Mouse (Mus musculus): ENCODE results near the gene L3mbtl1. TPM values are rescaled to one million over a fixed set of nuclear protein-coding genes. Genes with fewer than 3 reads are reported as not detected.
"Not testable (repeated sequence)": the region's sequence is repeated elsewhere in the genome, so short reads cannot be mapped to it uniquely, and the experiment has no call there.

The L3mbtl1 gene
- total RNA-seq (2021), result 0.34 and 0.74 TPM in 2 replicates
- long read RNA-seq, experiment 1, result 0 reads
- long read RNA-seq, experiment 2, result 0 reads

DNA sequence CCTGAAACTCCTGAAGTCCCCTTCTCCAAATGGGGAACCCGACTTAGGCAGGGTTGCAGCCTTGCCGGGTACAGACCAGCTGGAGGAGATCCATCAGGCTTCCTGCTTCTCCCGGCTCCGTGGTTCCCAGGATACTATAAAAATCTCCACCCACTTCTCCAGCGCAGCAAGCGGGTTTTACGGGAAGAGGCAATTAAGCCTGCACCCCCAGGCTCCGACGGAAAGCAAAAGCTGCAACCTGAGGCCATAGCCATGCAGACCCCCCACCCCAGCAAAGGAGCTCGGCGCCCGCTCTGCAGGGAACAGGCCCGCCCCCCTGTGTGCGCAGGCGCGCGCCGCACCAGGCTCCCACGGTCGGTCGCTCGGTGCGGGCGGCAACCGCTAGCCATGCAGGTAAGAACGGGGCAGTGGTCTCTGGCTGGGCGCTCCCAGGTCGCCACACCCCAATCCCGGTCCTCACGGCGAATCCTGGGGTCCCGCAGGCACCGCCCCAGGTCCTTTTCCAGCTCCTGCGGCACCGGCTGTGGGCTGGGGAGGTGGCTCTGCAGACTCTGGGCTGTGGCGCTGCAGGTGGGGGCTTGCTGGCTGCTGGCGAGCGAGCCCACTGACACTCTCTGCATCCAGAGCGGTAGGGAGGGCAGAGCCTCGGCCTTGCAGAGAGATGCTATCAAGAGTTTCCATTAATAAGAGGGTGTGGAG is at the start of gene L3mbtl1:
Gene L3mbtl1 (plus strand): TSS at position 325 of the 699 bp plus-strand sequence.
- peak; percentile 66 for DNase-seq

DNA sequence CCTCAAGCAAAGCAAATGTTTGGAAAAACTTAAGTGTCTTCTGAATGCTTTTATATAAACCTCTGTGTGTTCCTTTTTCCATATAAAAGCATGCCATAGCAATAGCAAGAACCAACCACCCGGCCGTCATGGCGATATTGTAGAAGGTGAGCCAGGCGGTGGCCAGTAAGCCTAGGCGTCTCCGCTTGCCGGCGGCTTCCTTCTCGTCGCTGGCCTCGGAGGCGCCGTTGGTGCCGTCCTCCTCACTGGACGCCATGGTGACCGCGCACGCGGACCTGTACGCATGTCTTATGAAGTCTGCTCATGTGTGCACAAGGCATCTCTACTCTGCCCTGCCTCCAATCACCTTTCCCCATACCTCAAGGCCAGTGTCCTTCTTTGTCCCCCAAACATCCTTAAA is 44.0 kb upstream of the L3mbtl1 start:
- not testable (repeated sequence) for DNase-seq

DNA sequence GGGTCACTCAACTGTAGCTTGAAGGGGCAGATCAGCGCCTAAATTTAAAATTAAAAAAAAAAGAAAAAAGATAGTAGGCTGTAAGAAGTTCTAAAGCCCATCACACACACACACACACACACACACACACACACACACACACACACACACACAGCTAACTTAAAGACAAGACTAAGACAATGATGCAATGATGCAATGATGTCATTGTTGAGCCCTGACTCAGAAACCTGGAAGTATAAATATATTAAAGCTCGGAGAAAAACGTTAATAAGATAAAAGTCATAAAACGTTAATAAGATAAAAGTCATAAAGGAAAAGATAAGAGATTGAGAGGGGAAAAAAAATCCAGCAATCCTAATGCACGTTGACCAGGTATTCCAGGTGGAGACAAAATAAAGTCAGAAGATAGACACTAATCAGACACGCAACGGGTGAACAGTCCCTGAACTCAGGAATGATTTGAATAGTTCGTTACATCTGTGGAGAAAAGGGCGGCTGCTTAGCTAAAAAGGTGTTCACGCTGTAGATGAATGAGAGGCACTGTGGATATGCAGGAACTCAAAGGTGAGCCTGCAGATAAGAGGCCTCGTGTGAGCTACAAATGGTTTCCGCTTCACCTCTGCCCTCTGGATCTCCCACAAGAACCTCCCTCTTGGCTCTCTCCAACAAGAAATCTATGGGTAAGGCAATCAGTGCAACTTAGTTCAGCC is 43.2 kb upstream of the L3mbtl1 start:
- DNase-seq, result no peak

DNA sequence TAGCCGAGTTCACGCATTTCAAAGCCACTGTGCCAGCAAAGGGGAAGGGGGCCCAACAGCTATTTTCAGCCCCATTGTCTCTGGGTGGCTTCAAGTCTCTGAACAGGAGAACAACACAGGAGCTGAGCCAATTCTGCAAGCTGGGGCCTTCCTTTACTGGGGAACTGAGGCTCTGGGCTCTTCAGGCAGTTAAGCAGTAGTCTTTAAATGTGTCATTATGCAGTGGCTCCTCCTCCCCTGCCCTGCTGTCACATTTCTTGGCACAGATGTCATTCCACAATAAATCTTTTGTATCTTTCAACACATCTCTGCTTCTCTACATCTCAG is 42.7 kb upstream of the L3mbtl1 start:
- no peak for DNase-seq

DNA sequence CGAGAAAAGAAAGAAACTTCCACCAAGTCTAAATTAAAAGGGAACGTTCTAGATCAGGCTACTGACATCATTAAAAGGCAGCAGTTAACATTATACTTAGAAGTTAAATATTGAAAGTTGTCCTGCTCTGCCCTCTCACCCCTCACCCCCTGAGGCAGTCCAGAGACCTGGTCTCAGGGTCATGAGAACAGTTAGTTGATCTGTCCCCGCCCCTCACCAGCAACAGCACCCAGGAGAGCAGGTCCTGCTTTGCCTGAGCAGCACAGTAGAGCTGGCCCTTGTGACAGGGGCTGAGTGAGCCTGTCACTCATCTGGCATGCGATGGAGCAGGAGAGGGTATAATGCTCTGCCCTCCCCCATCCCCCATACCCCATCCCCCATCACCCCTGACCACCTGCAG is 37.4 kb upstream of the L3mbtl1 start:
- no peak for DNase-seq

DNA sequence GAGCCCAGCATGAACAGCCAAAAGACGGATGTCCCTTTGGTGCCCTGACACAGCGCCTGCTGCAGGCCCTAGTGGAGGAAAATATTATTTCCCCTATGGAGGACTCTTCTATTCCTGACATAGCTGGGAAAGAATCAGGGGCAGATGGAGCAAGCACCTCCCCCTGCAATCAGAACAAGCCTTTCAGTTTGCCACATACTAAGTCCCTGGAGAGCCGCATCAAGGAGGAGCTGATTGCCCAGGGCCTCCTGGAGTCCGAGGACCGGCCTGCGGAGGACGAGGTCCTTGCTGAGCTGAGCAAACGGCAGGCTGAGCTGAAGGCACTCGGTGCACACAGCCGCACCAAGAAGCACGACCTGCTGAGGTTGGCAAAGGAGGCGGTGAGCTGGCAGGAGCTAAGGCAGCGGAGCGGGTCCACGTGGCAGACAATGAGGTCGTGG is 35.2 kb upstream of the L3mbtl1 start:
- DNase-seq, result no peak

DNA sequence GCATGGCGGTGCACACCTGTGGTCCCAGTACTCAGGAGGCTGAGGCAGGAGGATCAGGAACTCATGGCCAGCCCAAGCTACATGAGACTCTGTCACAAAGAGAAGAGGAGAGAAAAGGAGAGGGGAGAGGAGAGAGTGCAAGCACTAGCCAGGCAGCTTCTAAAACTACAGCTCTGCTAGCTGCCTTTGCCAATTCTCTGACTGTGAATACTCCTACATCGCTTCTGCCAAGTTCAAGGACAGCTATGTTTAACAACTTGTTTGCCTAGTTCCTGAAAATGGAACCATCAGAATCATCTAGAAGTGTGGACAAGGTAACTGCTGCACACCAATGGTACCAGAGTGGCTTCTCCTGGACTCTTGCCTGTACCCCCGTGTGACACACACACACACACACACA is 29.2 kb upstream of the L3mbtl1 start:
- DNase-seq, result no peak

DNA sequence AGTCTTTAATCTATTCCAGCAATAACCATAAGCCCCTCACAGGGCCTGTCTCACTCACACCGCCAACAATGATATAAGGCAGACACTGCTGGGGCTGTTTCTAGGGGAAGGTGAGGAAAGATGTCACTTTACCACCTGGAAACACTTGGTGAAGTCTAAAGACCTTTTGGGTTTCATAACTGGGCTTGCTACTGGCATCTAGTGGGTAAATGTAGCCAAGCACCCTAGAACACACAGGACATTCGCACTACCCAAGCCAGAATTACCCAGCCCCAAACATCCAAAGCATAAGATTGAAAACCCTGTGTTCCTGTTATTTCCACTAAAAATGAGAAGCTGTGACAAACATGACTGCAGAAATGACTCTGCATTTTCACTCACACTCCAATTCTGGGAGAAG is 28.8 kb upstream of the L3mbtl1 start:
- no peak for DNase-seq

DNA sequence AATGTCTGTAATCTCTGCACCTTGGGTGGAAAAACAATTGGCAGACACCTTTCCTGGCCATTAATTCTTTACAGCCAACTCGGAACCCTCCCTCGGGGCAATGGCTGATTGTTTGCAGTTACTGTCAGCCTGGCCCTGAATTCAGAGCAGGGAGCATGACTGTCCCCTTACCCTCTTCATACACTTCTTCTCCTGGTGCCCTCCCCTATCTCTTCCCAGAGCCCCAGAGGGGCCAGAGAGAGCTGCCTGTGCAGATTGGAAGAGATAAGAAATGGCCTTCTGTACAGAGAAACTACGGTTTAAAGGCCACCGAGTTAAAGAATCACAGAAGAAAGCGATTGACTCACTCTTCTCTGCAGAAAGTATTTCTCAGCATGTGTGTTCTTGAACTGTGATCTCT is 23.3 kb upstream of the L3mbtl1 start:
- no peak for DNase-seq

DNA sequence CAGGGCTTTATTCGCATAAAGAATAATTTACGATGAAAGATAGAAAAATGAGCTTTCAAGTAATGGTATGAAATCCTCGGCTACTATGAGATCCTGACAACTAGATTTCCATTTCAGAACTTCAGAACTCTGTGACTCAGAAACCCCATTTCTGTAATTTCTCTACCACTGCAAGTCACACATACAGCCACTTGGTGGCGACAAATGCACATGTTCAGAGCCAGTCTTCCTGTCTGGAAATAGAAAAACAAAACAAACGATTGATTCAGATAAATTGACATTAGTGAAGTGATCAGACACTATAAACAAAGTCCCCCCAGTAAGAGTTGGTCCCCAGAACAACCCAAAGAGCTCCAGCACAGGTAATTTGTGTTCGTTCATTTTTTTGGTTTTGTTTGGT is 21.1 kb upstream of the L3mbtl1 start:
- peak; percentile 68 for DNase-seq

DNA sequence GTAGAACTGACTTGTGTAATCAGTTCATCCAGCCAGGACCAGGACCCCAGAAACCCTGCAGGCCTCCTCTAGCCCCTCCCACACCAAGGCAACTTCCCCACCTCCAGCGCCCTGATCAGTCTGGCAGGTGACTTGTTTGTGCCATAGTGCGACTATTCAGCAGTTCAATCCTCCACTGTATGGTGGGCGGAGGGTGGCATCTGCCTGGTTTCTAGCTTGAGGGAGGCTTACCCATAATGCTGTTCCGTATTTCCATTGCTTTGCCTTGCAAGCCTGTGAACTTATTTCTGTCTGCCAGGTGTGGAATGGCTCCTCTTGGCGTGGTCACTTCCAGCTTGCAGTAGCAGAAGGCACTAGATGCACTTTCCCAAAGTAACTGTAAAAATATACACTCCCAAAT is 20.4 kb upstream of the L3mbtl1 start:
- DNase-seq, result no peak

DNA sequence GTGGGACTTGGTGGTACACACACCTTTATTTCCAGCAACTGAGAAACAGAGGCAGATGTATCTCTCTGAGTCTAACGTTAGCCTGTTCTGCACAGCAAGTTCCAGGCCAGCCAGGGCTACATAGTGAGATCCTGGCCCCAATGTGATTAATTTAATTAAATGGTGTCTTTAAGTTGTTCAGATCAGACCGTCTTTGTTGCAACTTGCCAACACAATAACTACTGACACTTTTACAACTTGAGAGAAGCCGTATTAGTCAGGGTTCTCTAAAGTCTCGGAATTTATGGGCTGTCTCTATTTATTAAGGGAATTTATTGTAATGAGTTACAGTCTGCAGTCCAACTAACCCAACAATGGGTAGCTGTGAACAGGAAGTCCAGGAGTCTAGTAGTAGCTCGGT is 19.1 kb upstream of the L3mbtl1 start:
- no peak for DNase-seq

DNA sequence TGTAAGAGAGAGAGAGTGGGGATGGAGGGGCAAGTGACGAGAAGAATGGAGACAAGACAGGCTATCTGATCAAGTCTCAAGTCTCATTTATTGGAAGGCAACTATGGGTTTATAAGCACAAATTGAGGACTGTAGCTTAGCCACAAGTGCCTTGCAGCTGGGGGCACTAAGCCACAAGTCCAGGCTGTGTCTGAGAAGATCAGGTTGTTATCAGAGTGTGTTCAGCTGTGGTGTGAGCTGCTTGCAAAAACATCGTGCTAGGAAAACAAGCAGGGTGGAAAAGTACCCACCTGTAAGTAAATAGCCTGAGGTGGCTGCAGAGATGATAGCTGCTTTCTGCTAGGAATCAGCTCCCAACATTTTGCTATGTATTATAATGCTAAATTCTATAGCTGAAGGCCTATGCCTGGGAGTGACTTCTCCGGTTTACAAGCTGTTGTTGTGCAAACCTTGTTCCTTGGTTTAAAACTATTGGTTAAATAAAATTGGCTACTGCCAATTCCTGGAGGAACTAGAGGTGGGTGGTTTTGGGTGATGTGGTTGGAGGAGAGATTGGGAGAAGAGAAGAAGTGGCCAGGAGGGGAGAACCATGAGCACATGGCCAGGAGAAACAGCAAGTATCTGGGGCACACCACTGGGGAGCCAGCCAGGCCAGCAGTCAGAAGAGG is 15.2 kb upstream of the L3mbtl1 start:
- no peak for DNase-seq

DNA sequence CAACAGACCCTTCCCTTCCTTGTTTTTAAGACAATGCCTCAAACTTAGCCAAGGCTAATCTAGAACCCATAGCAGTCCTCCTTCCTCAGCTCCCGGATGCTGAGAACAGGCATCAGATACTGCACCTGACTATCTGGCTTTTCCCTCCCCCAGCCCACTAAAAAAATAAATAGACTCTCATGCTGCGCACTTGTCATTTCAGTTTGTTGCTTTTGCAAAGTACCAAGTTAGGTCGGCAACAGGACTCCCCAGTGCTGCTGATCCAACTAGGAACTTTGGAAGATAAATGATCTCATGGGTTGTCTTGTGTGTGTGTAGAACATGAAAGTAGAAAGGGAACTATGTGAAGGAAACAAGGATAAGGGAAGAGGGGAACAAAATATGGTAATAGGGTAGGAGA is 13.6 kb upstream of the L3mbtl1 start:
- no peak for DNase-seq

DNA sequence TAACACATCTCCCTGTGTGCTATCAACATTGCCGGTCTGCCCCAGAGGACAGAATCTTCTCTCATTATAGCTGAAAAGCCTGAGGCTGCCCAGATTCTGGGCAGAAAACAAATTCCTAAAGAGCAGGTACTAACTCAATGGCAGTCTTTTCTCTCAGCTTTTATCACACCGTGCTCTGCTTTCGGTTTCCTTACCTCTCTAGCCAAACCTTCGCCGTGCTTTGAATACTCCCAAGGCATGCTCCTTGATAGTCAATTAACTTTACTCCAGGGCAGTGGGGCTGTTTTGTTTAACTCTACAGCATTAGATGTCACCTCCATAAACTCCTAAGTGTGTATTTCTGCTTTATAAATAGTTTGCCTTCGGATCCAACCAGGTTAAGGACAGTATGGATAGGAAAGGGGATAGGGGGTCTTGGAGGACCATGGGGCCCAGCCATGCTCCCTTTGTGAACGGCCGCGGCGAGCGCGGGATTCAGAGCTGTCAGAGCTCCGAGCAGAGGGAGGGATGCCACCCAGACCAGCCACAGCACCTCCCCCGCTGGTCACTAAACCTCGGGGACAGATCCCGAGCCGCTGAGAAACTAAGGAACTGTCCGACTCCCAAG is 12.7 kb upstream of the L3mbtl1 start:
- DNase-seq, result no peak

DNA sequence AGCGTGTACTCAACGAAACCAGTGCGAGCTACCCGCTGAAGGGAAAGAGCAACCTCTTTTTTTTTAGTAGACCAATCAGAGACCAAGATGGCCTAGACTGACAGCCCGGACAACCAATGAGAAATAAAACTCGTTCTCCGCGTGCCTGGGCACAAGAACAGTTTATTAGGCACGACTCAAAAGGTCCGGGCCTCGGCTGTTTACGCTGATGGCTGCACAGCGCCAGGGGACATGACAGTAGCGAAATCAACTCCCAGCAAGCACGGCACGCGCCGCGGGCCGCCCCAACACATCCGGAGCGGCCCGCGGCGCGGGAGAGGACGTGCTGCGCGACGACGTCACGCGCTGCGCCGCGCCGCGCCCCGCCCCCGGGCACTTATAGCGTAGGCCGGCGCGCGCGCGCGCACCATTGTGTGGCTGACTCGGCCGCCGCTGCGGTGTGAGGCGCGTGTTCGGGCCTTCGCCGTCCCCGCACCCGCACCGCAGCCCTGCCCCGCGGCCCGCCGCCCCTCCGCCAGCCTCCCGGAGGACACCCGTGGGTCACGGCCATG is 12.1 kb upstream of the L3mbtl1 start, which contains the start of gene Srsf6:
Gene Srsf6 (plus strand): TSS at position 406 of the 551 bp plus-strand sequence.
- DNase-seq, result peak; percentile 94

DNA sequence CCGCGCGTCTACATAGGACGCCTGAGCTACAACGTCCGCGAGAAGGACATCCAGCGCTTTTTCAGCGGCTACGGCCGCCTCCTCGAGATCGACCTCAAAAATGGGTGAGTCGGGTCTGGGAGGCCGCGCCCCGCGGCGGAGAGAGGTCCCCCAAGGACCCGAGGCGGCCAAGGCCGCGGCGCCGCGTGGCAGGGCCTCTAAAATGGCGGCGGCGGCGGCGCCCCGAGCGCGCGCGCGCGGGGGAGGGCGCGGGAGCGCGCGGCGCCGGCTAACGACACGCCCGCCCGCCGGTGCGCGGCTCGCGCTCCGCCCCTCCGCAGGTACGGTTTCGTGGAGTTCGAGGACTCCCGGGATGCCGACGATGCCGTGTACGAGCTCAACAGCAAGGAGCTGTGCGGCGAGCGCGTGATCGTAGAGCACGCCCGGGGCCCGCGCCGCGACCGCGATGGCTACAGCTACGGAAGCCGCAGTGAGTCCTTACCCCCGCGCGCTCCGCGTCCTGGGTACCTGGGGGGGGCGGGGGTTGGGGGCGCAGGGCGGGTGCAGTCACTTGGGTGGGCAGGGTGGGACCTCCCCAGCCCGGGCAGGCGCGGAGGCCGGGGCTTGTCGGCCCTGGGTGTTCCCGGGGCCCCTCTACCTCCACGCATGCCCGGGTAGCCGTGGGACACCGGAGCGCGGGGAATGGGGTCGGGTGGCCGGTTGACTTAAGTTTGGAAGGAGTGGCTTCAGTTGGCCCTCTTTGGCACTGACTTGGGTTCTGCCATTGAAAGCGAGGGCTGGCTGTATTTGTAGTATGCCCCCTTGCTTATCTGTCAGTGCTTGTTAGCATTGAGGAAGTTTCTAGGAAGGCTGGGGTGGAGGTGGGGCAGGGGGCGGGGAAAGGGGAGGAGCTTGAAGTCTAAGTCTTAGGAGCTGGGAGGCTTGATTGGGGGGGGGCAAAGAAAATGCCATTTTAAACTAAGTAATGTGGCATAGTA is 11.3 kb upstream of the L3mbtl1 start:
- peak; percentile 82 for DNase-seq

DNA sequence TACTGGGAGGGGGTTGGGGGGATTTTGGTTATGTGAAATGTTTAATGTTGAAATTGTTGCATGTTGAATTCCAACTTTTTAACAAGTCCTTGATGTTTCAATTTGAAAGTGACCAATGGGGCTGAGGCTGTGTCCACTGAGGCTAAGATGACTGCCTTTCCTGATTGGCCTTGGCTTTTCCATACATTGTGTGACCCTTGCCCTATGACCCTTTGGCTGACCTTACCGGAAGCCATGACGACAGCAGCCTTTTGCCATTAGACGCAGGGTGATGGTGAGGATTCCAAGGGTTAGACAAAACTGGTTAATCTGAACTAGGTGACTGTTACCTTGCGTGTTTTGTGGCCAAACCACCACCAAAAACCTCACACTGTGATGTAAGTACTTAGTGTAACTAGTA is 10.6 kb upstream of the L3mbtl1 start:
- DNase-seq, result no peak

DNA sequence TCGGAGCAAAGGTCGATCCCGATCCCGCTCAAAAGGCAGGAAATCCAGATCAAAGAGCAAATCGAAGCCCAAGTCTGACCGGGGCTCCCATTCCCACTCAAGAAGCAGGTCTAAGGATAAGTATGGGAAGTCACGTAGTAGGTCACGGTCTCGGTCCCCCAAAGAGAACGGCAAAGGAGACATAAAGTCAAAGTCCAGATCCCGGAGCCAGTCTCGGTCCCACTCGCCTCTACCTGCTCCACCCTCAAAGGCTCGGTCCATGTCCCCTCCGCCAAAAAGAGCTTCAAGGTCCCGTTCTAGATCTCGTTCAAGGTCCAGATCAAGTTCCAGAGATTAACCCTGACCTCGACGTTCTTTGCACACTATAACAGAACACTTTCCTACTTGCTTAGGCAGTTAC is 8.9 kb upstream of the L3mbtl1 start:
- DNase-seq, result no peak

DNA sequence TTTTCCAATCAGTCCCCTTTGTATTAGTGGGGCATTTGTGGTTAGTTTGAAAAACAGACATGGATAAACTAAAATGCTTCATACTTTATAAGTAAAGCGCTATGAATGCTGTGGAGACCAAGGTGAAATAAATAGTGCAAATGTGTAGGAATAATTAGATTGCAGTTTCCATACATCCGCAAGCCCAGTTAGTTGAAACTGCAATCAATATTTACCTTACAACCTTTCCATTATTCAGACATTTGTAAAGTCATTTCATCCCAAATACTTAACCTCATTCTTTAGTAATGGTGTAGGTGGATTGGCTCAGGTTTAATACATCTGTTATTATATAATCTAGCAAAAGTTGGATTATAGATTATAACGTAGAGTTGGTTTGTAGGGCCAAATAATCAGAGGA is 7.6 kb upstream of the L3mbtl1 start:
- DNase-seq, result no peak

DNA sequence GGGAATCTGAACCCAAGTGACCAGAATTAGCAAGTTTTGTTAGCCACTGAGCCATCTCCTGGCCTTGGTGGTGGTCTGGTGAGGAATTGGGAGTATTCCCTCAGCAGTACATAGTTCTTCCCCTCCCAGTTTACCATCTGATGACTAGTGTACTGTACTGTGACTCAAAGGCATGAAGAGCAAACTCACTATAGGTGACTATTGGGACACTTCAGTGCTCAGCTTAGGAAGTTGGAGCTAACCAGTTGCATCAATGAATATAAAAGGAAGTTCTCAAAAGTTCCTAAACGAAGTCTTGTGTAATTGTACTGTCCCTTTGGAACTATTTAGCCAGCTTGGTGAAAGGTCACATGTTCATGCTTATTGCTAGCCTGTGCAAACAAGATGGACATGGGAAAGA is 3.7 kb upstream of the L3mbtl1 start:
- no peak for DNase-seq

Measured in adrenal gland, postnatal 14 days (tissue).